Mouse (Mus musculus): ENCODE results near the gene Mpp2.

DNA sequence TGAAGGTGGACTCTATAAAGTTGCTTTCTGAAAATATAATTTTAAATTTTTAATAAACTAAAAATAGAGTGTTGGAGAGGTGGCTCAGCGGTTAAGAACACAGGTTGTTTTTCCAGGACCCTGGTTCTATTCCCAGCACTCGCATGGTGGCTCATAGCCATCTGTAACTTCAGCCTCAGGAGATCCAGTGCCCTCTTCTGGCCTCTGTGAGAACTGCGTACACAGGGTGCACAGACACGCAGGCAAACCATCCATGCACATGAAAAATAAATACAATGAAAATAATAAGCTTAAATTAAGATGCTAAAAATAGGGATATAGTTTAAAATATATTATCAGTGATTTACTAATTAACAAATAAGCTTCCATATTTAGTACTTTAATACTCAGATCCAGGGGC, 47.7 kb downstream of the Mpp2 start:
- TF ChIP-seq CTCF (IDR thresholded peaks at IDR 0.05; ENCODE audit: low read depth) (peak; percentile 30; the same call in 1 of the 2 replicates), EP300 (IDR thresholded peaks at IDR 0.05; ENCODE audit: low read depth) (no peak)
